Mouse (Mus musculus) intestine, embryonic 16.5 days (tissue): ENCODE data around the gene Zfp945. TPM values are rescaled to one million over a fixed set of nuclear protein-coding genes. Genes with fewer than 3 reads are reported as not detected.

Source experiments
- ATAC-seq: fragments of 200-750 bp; cut with Nextera tagmentation; 2 replicates; pipeline ENCODE4 v1.8.0; 2017; ENCODE audit warnings: moderate TSS enrichment, moderate library complexity
- H3K27ac ChIP-seq: fragments of 300-500 bp; sonication (generic); 2 replicates; pipeline ENCODE4 v1.5.1; 2014; ENCODE audit warnings: mild to moderate bottlenecking, low read length
- H3K27me3 ChIP-seq: fragments of 300-500 bp; sonication (generic); replicated peaks from 2 replicates; pipeline ENCODE4 v1.6.1; 2014; ENCODE audit warnings: low read length, control low read depth, mixed read lengths; ENCODE audit not compliant: control insufficient read depth, insufficient read depth
- H3K36me3 ChIP-seq: fragments of 300-500 bp; sonication (generic); 2 replicates; pipeline ENCODE4 v1.6.1; 2014; ENCODE audit warnings: low read length, control low read depth; ENCODE audit not compliant: control insufficient read depth, insufficient read depth
- H3K4me1 ChIP-seq: fragments of 300-500 bp; sonication (generic); 2 replicates; pipeline ENCODE4 v1.6.1; 2014; ENCODE audit warnings: low read length, control low read depth, mixed read lengths; ENCODE audit not compliant: control insufficient read depth, insufficient read depth
- H3K4me2 ChIP-seq: fragments of 300-500 bp; sonication (generic); 2 replicates; pipeline ENCODE4 v1.6.1; 2014; ENCODE audit warnings: low read depth, low read length, control low read depth
- H3K4me3 ChIP-seq: fragments of 300-500 bp; sonication (generic); 2 replicates; pipeline ENCODE4 v1.5.1; 2014; ENCODE audit warnings: mild to moderate bottlenecking, low read length
- H3K9ac ChIP-seq: fragments of 300-500 bp; sonication (generic); 2 replicates; pipeline ENCODE4 v1.6.1; 2014; ENCODE audit warnings: low read depth, low read length
- H3K9me3 ChIP-seq: fragments of 300-500 bp; sonication (generic); 2 replicates; pipeline ENCODE4 v1.6.1; 2016; ENCODE audit warnings: low read length, control low read depth; ENCODE audit not compliant: control insufficient read depth
- WGBS: fragments of 180-500 bp; shearing (Covaris S2); extraction: QIAGEN DNeasy Blood & Tissue Kit; methylation state at CpG from one replicate; pipeline ENCODE4 v1.1.7; 2014; 5-methylcytosine and 5-hydroxymethylcytosine counted together
- polyA plus RNA-seq: library from polyadenylated mRNA; unstranded; fragments of >200 nt; fragmentation: Nextera tagmentation; extraction: Ambion mirVana; gene quantifications from 2 replicates; pipeline ENCODE4 v1.2.1, GENCODE M21; 2015

The Zfp945 gene
- polyA plus RNA-seq, 1 experiment from 2014 or later: 10.9 TPM

GRCm38 (mm10) chr17:22817471-22818198 is 49.3 kb downstream of the Zfp945 start:
- 1% methylated on average over 28 of the region's 28 CpGs for WGBS

GRCm38 (mm10) chr17:22799707-22800106 is 67.2 kb downstream of the Zfp945 start:
- H3K36me3 ChIP-seq: no peaks in the 10 kb centered on the region
- WGBS: 67% methylated on average over 2 of the region's 2 CpGs
- no peak overlapping the region for H3K4me3 ChIP-seq
- H3K4me2 ChIP-seq: no peak overlapping the region
- no peaks in the 10 kb centered on the region for H3K9me3 ChIP-seq
- no peak for ATAC-seq
- H3K27me3 ChIP-seq: no peaks in the 10 kb centered on the region
- no peak overlapping the region for H3K27ac ChIP-seq
- H3K4me1 ChIP-seq: no peaks in the 10 kb centered on the region
- H3K9ac ChIP-seq: no peak overlapping the region

More at GRCm38 (mm10) chr17:22817471-22818198, 49.3 kb downstream of the Zfp945 start:
- Histone ChIP-seq H3K4me2 (peak overlapping the region; percentile 54), H3K9ac (peak overlapping the region; percentile 85), H3K27me3 (no peaks in the 10 kb centered on the region), H3K9me3 (no peaks in the 10 kb centered on the region), H3K27ac (peak overlapping the region; percentile 89), H3K4me3 (peak overlapping the region; percentile 77), H3K4me1 (no peaks in the 10 kb centered on the region), H3K36me3 (no peaks in the 10 kb centered on the region)
- peak; percentile 99 for ATAC-seq

Other genes starting within 250 kb of the Zfp945 start
- gene Vmn2r113, start 75.8 kb upstream of the Zfp945 start, polyA plus RNA-seq: not detected in 2 replicates
- not detected in 2 replicates for gene Vmn2r-ps130, start 194.0 kb upstream of the Zfp945 start, polyA plus RNA-seq